Mouse (Mus musculus): ENCODE results near the gene Vps37c.

- no peak for TF ChIP-seq MYOD1 (IDR thresholded peaks at IDR 0.05; ENCODE audit: control insufficient read depth in 1 of 3, insufficient read length in 2 of 3, low read depth in 2 of 3)
- TF ChIP-seq POLR2A (IDR thresholded peaks at IDR 0.05; ENCODE audit: insufficient read length, low read depth) = no peak
- TF ChIP-seq USF1 (IDR thresholded peaks at IDR 0.05; ENCODE audit: low read depth) = no peak
- no peak for TF ChIP-seq SRF (IDR thresholded peaks at IDR 0.05; ENCODE audit: control insufficient read depth, insufficient read length, low read depth)
- TF ChIP-seq TCF12 (IDR thresholded peaks at IDR 0.05; ENCODE audit: insufficient read depth, poor library complexity, severe bottlenecking) = no peak
- TF ChIP-seq E2F4 (IDR thresholded peaks at IDR 0.05; ENCODE audit: insufficient read depth) = no peak
- TF ChIP-seq POLR2AphosphoS2 (IDR thresholded peaks at IDR 0.05; ENCODE audit: insufficient read length, low read depth) = no peak
Measured at GRCm38 (mm10) chr19:10763381-10764031, 75.0 kb downstream of the Vps37c start.
